Mouse (Mus musculus): ENCODE results near the gene Rpl23a.

Rpl23a gene

DNA sequence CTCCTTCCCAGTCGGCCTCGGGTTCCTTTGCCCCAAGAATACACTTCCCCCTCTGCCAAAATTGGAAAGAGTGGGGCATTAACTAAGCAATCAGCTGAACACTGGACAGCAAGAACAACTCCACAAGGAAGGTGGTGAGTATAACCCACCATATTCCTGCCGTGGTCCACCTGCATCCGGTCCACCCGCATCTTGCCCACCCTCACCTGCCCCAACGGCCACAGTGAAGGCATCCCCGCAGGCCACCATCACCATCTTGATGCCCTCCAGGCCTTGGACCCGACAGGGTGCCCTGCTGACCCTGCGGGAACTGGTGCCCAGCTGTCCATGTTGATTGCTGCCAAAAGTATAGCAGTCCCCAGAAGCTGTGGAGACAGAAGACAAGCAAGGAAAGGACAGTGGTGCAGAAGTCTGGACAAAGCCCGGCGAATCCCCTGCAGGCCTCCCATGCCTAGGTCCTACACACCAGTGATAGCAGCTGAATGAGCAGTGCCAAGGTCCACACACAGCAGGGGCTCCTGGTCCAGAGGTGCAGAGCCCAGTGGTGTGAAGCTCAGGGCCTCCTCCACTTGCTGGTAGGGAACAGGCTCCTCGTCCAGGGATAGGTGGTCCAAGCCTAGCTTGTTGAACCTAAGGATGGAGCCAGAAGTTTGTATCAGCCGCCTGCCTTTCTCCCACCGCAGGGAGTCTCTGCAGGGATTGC, 16.0 kb downstream of the Rpl23a start:
- no peak for DNase-seq (ENCODE audit: low read depth)

DNA sequence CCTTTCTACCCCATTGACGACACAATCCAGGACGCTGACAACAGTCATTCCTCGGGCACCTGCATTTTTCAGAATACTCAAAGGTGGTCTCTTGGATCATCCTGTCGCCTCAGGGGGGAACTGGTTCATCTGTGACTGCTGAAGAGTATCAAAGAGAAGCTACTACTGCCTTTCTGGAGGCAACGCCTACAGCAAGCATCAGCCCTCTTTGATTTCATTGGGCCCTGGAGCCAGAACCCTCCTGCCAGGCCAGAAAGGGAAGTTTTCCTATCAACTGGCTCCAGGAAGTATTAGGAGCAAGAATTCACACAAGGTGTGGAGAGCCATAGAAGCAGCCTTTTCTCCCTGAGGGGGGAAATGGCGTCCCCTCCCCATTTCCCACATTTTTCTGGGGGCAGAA, 16.7 kb downstream of the Rpl23a start:
- DNase-seq (ENCODE audit: low read depth) = peak; percentile 14

DNA sequence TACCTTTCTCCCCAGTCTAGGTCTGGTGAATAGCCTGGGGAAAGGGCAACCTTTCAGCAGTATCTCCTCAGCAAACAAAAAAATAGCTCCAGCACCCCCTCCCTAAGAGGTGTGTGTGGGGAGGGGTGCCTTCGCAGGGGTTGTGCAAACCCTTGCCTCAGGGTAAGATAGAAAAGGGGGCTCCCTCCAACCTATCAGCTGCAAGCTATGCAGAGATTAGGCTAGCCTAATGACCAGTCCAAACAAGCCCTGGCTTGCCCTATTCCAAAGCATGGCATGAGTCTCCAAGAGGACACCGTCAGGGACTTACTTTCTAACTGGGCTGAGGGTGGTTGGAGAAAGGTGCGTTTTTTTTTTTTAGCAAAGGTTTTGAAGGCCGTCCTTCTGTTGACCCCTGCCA, 17.2 kb downstream of the Rpl23a start:
- peak; percentile 15 for DNase-seq (ENCODE audit: low read depth)

DNA sequence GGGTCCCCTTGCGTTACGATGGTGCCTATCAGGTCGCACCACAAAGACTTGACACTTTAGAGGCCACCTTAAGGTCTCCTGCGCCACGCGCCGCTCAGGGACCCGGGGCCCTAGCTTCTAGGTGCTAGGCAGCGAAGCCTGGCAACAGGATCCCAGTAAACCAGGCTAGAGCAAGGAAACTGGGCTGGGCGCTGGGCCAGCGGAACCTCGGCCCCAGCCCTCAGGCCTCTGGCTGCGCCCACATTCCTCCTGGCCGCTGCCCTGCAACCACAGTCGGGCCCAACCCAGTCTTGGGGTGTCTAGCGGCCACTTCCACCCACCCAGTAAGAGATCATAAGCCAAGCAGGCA, 17.6 kb downstream of the Rpl23a start:
- no peak for DNase-seq (ENCODE audit: low read depth)

DNA sequence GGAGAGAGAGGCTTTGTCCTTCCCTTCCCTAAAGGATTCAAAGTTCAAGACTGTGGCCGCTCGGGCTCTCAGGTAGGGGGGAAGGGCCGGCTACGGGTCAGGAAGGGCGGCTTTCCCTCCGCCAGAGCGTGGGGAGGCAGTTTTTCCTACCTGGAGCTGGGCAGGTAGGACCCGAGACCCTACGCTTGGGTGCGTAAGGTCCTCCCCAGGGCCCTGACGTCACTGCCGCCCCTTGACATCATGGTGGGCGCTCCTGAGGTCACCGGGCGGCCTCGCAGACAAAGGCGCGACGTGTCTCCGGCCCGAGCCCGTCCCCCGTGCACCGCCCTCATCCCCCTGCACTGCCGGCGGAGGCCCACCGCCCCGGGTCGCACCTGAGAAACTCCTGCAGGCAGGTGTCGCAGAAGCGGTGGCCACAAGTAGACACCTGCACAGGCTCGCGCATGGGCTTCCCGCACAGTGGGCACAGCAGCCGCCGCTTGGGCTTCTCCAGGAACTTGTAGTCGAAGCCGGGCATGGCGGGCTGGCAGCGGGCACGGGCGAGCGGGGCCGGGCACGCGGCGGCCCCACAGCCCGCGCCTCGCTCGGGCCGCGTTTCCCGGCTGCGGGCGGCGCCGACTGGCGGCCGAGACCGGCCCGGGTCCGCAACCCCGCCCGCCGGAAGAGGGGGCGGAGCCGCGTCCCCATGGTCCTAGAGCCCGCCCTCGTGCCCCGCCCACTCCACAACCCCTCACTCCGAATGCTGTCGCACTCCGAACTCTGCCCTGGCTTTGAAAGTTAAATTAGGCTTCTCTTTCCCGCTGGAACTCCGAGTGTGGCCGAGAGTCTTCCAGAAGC, 18.2 kb downstream of the Rpl23a start, which contains the start of gene Traf4:
Gene Traf4, minus strand, starts transcription at position 666 of the 837 bp plus-strand sequence.
- peak; percentile 91 for DNase-seq (ENCODE audit: low read depth)

DNA sequence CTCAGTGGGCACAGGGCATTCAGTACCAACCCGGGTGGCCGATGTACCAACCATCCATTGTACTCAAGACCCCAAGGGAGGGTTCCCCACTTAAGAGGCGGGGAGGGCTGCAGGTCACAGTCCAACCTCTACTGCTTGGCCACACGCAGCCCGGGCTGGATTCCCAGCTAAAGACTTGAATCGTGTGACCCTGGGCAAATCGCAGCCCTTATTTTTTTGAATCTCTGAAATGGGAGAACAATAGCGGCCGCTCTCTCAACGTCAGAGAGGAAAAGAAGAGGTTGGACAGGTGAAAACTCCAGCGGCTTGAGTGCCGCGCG, 18.8 kb downstream of the Rpl23a start:
- DNase-seq (ENCODE audit: low read depth) = peak; percentile 61

DNA sequence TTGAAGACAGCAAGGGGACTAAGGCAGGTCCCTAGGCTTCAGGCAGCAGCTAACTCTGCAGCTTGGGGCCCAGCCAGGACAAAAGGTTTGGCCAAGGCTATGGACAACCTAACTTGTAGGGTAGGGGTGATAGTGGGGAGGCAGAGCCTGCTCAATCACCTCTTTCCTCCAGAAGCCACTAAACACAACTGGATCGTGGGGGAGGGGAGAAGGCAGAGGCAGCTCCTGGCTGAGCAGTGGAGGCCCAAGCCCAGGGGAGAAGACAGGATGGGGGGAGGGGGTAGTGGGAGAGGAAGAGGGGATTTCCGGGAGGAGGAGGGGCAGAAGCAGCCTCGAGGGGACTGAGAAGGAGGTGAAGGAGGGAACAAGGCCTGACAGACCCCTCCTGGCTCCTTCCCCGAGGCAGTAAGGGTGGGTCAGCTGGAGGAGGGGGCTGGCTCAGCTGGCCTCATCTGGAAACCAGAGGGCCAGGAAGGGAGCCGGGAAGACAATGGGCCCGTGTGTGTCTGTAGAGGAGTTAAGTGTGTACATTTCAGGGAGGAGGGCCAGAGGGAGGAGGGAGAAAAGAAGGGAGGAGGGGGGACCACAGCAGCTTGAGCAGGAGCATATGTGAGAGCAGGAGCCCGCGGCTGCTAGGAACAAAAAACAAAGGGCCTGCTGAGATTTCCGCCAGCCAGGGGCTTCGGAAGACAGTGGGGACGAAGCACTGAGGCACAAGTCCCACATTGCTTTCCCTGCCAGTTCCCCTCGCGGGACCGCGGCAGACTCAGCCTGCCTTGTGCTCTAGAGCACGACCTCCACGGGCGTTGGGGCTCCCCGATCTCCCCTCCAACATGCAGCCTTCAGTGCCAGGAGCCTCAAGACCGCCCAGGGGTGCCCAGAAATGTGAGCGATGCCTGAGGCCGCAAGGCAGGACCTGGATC, 19.4 kb downstream of the Rpl23a start:
- DNase-seq (ENCODE audit: low read depth) = peak; percentile 76

DNA sequence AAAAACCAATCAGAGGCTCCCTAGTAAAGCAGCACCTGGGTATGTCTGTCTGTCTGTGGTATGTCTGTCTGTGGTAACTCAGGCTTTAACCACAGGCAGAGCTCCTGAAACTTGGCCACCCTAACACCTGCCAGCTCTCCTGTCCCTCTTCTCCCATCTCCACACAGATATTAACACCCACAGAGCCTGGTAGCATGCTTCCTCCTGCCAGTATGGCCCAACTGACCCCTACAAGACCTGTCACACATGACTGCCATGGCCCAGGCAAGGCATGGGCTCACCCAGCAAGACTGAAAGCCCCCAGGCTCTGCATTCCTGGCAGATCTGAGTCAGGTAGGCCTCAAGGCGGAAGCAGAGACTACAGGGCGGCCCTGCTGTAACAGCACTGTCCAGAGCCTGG, 20.3 kb downstream of the Rpl23a start:
- peak; percentile 37 for DNase-seq (ENCODE audit: low read depth)

DNA sequence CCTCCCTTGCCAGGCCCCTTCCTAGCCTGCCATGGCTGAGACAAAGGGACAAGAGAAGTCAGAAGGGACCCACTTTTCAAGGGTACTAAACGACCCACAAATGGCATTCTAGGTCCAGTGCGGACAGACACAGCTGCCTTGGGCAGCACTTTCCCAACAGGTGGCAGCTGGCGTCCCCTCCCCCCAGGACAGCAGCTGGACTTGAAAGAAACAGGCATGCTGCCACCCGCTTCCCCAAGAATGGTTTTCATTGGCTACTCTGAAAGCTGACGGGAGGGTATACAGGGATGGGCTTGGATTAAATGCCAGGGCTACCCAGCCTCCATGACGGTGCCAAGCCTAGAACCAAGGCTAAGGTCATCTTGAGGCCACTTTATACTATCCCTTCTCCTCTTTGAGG, 20.9 kb downstream of the Rpl23a start:
- peak; percentile 21 for DNase-seq (ENCODE audit: low read depth)

DNA sequence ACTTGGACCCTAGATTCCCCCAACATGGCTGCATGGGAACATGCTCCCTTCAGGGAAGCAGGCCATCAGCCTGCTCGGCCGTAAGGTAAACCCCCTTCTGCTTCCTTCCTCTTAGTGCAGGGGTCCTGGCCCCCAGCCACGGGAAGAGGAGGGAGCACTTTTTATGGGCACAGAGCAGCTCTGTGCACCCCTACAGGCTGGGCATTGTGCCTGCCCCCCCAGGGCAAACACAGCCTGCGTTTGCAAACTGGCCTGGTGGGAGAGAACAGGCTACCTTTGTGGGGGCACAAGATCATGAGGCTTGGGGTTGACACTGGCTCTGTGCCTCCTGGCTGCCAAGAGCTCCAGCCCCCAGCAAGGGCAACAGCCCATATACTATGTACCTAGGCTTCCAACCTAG, 21.4 kb downstream of the Rpl23a start:
- no peak for DNase-seq (ENCODE audit: low read depth)

DNA sequence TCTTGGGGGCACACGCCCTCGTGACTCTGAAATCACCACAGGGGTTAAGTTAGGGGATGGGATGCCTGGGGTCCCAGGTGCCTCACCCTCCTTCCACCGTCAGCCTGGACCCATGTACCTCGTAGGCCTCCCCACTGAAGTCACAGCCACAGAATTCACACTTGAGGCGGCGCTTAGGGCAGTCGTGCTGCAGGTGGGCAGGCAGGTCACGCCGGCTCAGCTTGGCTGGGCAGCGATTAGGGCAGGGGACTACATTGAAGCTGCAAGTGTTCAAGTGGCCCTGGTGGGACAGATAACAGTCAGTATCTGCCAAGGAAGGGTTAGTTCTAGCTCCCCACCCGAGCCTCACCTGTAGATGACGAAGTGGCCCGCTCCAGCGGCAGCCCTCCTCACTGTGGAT, 22.2 kb downstream of the Rpl23a start:
- no peak for DNase-seq (ENCODE audit: low read depth)

DNA sequence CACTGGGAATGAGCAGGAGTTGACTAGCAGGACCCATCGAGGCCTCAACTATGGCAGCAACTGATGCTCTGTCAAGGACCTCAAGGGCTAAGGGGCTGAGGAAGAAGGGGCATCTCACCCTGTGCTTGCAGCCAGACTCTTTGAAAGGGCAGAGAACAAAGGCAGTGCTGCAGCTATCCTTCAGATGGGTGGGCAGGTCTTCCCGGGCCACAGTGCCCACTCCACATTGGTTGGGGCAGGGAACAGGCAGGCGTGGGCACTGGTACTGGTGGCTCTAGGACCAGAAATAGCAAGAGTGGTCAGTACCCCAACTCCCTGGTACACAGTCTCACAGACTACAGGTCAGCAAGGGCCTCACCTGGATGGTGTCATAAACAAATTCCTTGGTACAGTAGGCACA, 22.7 kb downstream of the Rpl23a start:
- DNase-seq (ENCODE audit: low read depth) = no peak

DNA sequence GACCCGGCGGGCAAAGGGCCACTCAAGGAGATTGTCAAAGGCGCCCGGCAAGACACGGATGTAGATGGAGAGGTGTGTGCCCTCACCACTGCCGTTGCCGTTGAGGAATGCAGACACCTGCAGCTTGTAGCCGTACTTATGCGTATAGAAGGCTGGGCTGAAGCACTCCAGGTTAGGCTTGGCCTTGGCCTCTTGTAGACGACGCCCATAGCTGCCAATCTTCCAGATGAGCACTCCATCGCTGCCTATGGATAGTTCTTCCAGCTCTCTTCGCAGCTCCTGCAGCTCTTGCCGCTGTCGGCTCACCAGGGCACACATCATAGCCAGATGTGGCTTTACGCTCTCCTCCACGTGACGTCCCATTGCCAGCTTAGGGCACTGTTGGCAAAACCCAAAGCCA, 23.2 kb downstream of the Rpl23a start:
- DNase-seq (ENCODE audit: low read depth) = no peak

DNA sequence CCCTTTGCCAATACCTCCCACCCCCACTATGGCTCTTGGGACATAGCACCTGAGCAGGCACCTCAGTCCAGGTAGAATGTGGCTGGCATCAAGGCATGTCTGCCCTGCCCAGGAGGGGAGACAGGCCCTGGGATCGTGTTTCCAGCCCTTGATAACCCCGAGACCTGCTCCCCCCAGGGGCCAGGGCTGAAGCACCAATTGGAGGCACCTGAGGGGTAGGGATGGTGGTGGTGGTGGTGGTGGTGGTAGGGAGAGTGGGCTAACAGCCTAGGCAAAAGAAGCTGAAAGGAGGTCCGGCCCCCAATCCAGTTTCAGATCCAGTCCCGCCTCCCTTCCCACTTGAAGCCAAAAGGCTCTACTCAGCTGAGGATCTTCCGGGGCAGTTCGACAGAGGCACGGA, 23.8 kb downstream of the Rpl23a start:
- DNase-seq (ENCODE audit: low read depth) = no peak

DNA sequence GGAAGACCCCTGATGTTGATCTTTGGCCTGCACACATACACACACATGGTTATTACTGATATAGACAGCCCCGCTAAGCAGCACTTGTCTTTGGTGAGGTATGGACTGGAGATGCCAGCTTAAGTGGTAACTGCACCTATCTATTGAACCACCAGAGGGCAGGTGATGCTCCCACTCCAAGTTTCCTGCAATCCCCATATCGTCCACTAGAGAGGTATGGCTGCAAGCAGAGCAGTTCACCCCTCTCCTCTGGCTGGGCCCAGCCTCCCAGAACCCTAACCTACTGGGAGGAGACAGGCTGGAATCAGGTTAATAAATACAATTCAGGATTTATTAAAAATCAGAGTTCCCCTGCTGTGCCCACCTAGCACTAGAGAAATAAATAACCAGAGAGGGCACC, 24.3 kb downstream of the Rpl23a start:
- DNase-seq (ENCODE audit: low read depth) = peak; percentile 95

DNA sequence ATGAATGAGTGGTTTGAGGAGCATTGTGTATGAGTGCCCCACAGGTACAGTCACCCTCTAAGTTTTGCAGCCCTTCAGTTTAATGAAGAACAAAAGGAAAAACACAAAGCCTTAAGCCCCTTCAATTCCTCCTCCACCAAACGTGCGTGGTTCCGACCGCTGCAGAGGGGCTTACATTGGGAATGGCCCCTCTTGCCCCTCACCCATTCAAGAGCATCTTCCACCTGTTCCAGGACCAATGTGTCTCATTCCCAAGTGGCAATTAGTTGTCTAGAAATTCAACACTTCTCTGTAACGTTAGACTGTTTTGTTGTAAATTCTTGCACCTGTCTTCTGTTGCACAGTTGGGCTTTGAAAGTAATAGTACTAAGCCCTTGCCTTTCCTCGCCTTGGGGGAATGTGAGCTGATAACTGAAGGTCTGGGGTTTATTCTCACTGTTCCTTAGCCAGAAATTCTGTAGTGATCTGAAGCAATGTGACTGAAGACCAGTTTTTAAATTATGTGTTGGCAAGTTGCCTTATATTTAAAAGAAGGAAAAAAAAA, 27.2 kb downstream of the Rpl23a start:
- no peak for DNase-seq (ENCODE audit: low read depth)

DNA sequence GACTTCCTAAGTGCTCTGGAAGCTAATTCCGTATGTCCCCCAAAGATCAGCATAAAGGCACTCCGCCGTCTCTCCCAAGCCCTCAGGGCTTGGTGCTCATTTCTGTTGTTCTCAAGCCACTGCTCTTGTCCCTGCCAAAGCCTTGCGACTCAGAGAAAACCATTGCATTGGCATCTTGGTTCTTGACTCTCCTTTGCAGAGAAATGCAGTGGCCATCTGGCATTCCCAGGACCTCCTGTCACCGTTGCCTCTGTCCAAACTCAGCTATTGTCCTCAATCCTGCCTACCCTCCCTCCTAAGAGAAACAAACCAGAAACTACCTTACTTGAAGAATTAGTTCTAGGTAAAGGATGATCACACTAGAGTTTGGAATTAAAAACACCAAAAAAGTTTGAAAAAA, 27.7 kb downstream of the Rpl23a start:
- DNase-seq (ENCODE audit: low read depth) = no peak

DNA sequence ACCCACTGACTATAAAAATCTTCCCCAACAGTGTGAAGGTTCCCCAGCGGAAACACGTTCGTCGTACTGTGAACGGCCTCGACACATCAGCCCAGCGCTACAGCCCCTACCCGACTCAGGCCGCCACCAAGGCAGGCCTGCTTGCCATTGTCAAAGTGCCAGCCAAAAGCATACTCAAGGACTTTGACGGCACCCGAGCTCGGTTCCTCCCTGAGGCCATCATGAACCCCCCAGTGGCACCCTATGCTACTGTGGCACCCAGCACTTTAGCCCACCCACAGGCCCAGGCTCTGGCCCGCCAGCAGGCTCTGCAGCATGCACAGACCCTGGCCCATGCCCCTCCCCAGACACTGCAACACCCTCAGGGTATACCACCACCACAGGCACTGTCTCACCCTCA, 29.6 kb downstream of the Rpl23a start:
- no peak for DNase-seq (ENCODE audit: low read depth)

DNA sequence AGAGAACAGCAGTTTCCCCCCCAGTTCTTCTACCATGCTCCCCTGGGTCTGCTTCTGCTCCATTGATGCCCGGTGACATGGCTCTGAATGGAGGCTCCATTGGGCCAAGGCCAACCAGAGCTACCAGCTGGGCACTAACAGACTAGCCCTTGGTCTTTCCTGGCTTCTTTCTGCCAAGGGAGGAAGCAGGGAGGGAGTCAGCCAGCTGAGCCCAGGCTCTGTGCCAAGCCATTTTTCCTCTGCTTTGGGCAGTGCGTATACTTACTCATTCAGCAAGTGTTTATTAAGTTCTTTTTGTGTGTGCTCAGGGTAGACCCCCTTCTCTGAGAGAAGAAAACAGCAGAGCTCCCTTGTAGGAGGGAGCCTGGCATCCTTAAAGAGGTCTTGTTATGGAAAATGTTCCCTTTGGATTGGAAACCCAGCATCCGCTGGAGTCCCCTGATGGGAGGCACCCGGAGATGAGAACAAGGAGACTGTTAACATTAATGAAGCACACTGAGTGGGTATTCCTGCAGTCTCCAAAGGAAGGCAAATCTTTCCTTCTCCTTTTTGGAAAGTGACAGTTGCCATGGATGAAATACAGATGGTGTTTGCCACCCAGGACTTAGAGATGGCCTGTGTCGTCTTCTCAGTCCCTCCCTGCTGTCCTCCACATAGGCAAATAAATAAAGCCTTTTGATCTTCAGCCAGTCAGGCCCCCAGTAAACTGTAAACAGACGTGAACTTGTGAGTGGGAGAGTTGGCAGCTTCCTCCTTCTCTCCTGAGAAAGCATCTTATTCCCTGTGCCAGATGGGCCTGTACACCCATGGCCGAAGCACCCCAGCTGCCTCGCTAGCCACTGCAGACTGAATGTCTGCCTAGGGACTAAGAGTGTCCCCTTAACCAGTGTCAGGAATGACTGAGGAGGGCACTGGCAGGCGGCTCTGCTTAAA, 30.8 kb downstream of the Rpl23a start:
- no peak for DNase-seq (ENCODE audit: low read depth)

DNA sequence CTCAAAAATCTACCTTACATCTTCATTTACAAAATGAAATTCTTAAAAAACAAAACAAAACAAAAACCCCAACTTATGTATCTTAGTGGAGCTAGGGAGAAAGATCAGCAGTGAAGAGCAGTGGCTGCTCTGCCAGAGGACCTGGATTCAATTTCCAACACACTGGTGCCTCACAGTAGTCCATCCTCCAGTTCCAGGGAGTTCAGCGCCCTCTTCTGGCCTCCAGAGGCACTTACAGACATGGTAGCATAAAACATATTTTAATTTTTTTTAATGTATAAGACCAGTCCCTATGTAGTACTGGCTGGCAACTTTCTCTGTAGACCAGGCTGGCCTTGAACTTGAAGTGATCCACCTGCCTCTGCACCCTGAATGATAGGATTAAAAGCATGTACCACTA, 32.2 kb downstream of the Rpl23a start:
- peak; percentile 61 for DNase-seq (ENCODE audit: low read depth)

Measured in induced T-regulatory cell, adult 2 months (primary cell).